Mouse (Mus musculus) layer of hippocampus, postnatal 10 days (tissue): Measurements from ENCODE around the gene Tmsb10. TPM values are rescaled to one million over a fixed set of nuclear protein-coding genes. Genes with fewer than 3 reads are reported as not detected.

Source experiments
- DNase-seq, 2 experiments: peaks; one replicate each; pipeline ENCODE4 v3.0.0; 2021; ENCODE audit warnings: low spot score in 2 of 2
- total RNA-seq, 2 experiments: library from RNA; stranded (reverse); gene quantifications; 2 replicates each; pipeline ENCODE4 v1.2.3; 2021

Tmsb10 gene
- total RNA-seq, 2 experiments from 2014 or later = 1,683 to 1,895 TPM

GRCm38 (mm10) chr6:72956199-72957092 is 2.1 kb downstream of the Tmsb10 start:
- peak; percentile 18 to 33 for DNase-seq

GRCm38 (mm10) chr6:72955517-72956198 is 2.9 kb downstream of the Tmsb10 start:
- DNase-seq = no peak

- no peak for DNase-seq
Measured at GRCm38 (mm10) chr6:72954786-72955185, 3.8 kb downstream of the Tmsb10 start.

GRCm38 (mm10) chr6:72952967-72953366 is 5.6 kb downstream of the Tmsb10 start:
- no peak for DNase-seq

- DNase-seq = no peak
Measured at GRCm38 (mm10) chr6:72952221-72952620, 6.3 kb downstream of the Tmsb10 start.

GRCm38 (mm10) chr6:72949161-72949756 is 9.3 kb downstream of the Tmsb10 start:
- peak; percentile 24 to 60 for DNase-seq

- no peak for DNase-seq
Measured at GRCm38 (mm10) chr6:72948392-72948791, 10.2 kb downstream of the Tmsb10 start.

- no peak for DNase-seq
Measured at GRCm38 (mm10) chr6:72947960-72948359, 10.6 kb downstream of the Tmsb10 start.

- DNase-seq = peak; percentile 79 to 81
Measured at GRCm38 (mm10) chr6:72940493-72940892, 18.1 kb downstream of the Tmsb10 start.

GRCm38 (mm10) chr6:72937859-72938258 is 20.7 kb downstream of the Tmsb10 start:
- no peak for DNase-seq

GRCm38 (mm10) chr6:72937430-72937829 is 21.1 kb downstream of the Tmsb10 start:
- no peak for DNase-seq

- no peak for DNase-seq
Measured at GRCm38 (mm10) chr6:72932955-72933354, 25.6 kb downstream of the Tmsb10 start.

- no peak for DNase-seq
Measured at GRCm38 (mm10) chr6:72931533-72931932, 27.0 kb downstream of the Tmsb10 start.

- DNase-seq = no peak
Measured at GRCm38 (mm10) chr6:72929795-72930398, 28.7 kb downstream of the Tmsb10 start.

GRCm38 (mm10) chr6:72926755-72927482 is 31.6 kb downstream of the Tmsb10 start:
- DNase-seq = no peak

GRCm38 (mm10) chr6:72926031-72926430 is 32.5 kb downstream of the Tmsb10 start:
- DNase-seq = no peak

- no peak for DNase-seq
Measured at GRCm38 (mm10) chr6:72923381-72923780, 35.2 kb downstream of the Tmsb10 start.

- no peak for DNase-seq
Measured at GRCm38 (mm10) chr6:72921081-72921480, 37.5 kb downstream of the Tmsb10 start.

- no peak for DNase-seq
Measured at GRCm38 (mm10) chr6:72918510-72919033, 40.0 kb downstream of the Tmsb10 start.

- no peak for DNase-seq
Measured at GRCm38 (mm10) chr6:72916330-72916729, 42.2 kb downstream of the Tmsb10 start.
